Mouse (Mus musculus): ENCODE data around the gene Chchd1.

DNA sequence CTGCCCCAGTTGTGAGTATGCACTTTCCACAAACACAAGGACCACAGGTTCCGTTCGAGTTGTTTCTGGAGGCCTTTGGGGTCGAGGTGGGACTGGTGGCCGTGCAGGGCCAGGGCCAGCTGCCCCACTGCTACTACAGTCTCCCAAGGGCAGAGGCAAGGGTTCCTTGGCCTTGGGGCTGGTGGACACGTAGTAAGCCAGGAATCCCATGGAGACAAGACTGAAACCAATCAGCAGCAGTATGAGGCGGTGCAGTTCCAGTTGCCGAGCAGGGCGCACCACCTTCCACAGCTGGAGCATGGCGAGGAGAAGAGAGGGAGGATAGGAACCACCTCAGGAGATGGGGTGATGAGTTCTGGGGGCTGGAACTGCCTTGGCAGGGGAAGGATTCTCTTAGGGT lies 27.1 kb downstream of the Chchd1 start:
- TF ChIP-seq CTCF (IDR thresholded peaks at IDR 0.05; ENCODE audit: low read depth, low read length) (no peak), POLR2A (IDR thresholded peaks at IDR 0.05; ENCODE audit: insufficient read depth, low read length) (no peak)

Measured in ES-Bruce4 (cell line).